Mouse (Mus musculus): Measurements from ENCODE around the gene Ly6g5c.

The Ly6g5c gene

DNA sequence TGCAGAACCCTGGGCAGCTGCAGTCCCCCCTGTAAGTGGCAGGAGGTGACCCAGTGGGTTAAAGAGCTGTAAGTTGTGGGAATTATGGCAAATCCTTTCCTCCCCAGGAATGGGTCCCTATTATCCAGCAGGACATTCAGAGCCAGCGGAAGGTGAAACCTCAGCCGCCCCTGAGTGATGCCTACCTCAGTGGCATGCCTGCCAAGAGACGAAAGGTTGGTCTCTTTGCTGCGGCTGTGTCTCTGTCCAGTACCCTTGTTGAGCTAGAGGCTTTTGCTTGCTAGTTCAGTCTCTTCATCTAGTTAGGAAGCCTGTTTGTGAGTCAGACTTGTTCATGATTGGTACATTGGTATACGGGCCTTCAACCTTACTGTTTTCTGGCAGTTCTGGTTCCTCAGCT is 38.1 kb downstream of the Ly6g5c start:
- DNase-seq, result no peak

DNA sequence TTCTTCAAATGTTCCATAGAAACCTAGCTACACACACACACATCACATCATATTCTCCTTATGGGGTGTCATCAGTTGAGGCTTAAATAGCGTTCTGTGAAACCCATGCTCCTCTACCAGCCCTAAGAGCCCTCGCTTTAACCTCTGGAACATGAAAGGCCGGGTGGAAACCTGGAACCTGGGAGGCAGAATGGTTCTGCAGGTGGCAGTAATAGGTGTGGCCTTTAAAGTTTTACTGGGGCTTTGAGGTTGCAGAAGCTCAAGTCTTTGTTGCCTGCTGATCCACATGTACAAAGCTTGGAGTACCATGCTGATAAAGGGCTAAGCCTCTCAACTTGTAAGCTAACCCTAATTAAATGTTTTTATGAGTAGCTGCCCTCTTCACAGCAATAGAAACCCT is 39.3 kb downstream of the Ly6g5c start:
- no peak for DNase-seq

DNA sequence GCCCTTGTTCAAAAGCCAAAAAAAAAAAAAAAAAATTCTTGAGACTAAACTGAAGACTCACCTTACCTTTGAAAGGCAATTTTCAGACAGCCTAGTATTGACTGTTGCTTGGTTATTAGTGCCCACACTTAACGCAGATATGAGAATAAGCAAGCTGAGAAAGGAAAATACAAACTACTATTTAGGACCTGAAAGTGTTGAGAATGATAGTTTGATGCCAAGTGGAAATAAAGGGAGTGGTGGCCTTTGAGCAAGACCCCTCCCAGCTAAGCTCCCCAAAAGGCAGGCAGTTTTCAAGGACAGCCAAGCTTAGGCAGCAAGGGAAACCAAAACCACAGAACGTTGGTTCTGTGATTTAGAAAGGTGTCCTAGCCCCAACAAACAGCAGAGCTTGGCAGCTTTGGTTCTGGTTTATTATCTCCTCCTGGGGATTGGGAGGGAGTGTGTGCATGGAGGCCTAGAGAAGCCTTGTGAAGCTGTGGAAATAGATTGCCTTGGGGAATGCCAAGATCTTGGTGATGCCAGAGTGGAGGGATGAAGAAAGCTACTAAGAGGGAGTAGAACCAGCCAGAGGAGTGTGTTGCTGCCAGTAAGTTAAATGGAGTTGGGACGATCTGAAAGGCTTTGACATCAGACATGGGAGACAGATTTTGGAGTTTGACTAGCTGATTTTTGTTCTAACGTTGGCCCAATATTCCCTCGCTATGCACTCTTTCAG is 40.0 kb downstream of the Ly6g5c start:
- DNase-seq, result no peak

DNA sequence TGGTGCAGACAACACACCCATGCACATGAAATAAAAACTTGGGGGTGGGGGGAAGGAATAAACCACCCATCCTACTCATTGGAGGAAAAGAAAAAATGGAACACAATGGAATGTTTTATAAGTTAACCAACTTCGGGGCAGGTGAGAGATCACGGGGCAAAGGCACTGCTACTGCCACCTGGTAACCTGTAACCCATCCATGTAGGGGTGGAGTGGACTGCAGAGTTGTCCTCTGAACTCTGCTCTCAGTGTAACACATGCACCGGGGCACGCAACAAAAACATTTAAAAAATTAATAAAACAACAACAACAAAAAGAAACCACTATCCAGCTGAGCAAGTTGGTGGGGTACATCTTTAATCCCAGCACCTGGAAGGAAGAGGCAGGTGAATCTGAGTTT is 44.0 kb downstream of the Ly6g5c start:
- peak; percentile 50 for DNase-seq

DNA sequence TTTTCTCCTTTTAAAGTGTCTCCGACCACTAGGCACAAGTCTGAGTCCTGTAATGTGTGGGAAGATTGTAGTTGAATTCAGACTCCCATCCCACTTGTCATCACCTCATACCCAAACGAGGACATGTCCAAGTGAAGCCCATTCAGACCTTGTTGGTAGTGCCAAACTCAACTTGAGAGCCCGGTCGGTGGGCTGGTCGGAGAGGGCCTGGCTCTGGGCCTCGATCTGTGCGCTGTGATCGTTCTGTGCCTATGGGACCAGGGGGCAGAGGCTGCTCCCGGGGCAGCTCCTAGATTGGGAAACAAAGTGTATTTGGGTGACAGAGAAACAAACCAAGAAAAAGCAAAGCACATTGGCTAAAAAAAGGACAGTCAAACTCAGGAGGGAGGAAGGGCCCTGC is 45.0 kb downstream of the Ly6g5c start:
- no peak for DNase-seq

DNA sequence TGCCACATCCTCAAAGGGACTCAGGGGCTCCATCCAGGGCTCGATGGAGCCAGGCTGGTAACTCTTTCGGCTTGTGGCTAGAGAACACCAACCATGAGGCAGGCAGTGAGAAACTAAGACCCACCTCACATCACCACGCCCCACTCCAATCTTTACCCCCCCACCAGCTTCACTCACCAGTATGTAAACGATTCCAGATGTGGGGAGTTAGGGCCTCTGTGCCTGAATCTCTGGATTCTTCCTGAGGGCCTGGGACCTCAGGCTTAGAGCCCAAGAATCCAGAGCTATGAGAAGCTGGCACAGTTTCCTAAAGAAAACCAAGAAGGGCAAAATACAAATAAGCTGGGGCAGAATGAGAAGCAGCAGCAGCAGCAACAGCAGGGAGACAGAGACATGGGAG is 45.9 kb downstream of the Ly6g5c start:
- DNase-seq, result no peak

DNA sequence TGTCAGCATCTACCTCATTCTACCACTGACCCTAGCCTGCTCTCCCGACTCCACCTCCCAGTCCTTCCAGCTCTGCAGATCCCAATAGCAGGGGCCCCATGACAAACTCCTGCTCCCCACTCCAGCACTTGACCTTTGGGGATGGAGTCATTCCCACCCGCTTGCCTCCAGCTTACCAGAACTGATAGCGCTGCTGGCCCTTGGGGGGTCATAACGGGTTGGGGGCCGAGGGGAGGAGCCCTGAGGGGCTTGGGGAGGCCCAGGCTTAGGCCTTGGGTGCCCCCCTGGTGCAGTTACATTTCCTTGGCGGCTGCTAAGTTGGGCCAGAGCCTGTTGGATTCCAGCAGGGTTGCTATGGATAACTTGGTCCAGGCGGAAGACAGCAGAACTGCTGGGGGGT is 46.5 kb downstream of the Ly6g5c start:
- DNase-seq, result no peak

DNA sequence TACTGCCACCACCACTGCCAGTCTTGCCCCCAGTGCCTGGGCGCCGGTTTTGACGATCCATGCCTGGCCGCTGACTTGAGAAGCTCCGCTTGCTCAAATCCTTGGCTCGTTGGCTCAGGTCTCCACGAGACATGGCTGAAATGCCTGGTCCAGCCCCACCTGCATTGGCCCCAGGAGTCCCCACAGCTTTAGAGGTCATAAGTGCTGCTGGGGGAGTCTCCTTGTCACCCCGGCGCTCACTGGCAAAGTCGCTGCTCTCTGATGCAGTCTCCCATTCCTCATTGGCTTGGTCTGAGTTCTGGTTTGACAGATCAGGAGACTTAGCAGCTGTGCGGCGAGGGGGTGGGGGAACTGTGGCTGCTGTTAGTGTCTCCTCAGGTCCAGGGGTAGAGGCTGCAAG is 47.4 kb downstream of the Ly6g5c start:
- DNase-seq, result no peak

DNA sequence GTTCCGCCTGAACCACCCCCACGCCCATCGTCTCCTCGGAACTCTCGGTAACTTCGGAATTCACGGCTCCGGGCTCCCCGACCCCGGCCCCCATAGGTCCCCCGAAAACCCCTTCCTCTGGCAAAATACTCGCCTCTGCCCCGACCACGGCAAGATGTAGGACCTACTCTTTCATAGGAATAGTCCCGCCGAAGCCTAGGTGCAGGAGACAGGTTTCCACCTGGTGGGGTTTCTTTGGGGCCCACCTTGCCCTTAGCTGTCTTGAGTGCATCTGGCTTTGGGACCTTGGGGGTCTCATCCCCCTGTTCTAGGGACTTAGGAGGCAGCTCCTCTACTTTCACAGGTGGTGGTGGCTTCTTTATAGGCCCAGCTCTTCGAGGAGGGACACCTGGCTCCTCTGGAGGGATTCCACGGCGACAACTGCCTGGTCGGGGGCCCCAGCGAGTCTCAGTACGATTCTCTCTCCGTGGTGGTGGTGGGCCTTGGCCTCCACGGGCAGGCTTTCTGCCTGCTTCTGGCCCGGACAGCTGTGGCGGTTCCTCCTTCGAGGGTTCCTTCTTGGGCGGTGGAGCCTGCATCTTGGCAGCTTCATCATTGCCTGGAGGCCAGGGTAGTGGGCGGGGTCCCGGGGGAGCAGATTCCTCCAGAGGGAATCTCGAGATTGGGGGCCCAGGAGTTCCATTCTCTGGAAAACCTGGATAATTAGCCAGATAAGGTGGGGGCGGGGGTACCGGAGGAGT is 48.6 kb downstream of the Ly6g5c start:
- DNase-seq, result no peak

DNA sequence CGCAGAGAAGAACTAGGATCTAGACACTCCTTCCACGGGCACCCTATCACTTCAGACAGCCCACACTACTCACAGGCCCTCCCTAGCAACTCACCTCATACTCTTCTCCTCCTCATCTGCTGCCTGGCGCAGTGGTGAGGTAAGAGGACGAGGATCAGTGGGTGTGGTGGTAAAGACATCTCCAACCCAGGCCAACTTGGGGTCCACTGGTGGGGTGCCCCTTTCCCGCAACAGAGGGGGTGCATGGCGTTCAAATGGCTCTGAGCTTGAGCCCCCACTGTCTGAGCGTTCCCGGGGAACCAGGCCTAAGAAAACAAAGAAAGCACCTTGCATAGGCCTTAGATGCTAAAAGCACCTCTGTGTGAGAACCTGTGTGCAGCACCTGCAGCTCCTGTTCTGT is 49.2 kb downstream of the Ly6g5c start:
- no peak for DNase-seq

DNA sequence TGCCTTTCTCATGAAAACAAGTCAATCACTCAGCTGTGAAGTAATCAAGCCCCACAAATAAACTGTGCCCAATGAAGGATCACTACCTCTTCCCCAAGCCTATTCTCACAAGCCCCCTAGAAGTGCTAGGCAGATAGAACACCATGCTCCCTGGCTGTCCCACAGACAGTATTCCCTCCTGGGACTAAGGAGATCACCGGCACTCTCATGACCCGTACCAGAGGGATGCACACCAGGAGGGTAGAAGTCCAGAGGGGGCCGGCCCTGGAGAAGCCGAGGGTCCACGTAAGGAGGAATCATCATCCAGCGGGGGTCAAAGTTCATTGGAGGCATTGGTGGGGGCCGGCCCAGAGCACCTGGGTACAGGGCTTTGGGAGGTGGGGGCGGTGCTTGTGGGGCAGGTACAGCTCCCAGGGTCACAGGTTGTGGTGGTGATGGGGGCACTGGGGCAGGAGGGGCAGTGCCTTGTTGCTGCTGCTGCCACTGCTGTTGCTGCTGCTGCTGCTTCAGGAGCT is 49.6 kb downstream of the Ly6g5c start:
- no peak for DNase-seq

DNA sequence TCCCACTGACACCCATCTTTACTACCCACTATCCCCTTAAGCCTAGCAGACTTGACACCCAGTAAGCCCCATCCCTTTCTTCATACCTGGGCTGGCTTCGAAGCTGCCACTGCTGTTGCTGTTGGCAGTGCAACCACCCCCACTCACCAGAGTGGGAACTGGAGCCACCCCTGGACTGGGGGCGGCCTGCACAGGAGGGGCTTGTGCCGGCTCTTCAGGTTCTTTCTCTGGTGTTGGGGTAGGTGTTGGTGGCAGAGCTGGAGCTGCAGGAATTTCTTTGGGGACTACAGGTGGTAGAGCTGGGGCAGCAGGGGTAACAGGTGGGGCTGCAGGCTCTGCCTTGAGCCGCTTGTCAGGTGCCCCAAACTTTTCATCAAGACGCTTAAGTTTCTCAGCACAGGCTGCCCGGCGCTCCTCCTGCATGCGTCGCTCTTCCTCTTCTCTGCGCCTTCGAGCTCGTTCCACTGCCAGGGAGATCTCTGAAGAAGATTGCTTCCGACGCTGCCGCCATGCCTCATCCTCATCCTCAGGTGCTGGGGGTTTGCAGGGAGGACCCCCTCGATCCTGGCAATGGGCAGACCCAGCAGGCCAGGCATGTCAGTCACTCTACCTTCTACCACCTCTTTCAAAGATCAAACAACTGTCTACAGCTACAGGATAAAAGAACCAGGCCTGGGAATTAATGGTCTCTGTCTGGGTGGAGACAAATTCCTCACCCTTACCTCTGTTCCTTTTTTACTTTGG is 50.9 kb downstream of the Ly6g5c start:
- DNase-seq, result no peak

DNA sequence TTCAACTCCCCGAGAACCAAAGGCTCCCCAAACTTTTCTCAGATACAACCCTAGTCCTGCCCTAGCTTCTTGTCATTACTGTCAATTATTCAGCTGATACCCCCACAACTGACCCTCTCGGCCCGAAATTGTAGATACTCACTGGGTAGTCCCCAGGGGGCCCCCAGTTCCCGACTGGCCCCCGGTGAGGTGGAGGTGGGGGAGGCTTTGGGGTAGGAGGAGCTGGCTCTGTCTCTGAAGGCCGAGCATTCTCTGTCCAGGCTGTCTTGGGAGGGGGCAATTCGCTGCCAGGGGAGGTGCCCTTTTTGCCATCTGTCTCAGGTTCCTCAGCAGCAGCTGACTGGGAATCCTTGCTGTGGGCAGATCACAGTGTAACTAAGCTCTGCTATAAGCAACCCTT is 51.6 kb downstream of the Ly6g5c start:
- DNase-seq, result no peak

DNA sequence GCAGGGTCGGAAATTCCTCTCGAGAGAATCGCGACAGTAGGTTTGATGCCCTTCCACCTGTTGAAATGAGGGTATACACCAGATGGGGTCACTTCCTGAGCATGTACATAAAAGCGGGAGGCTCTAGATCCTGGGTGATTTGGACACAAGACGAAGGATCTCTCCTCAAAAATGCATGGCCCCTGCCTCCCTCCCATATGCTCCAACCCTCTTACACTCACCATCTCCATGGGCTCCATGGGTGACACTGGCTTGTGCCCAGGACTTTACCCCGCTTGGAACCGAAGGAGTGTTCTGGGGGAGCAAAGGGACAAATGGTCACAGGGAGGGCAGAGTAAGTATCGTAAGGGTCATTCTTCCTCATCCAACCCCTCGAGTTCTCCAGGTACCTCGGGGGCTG is 53.3 kb downstream of the Ly6g5c start:
- DNase-seq, result no peak
